Comparison of ENCODE assay signal across 1 mouse cellular context in the genomic region with DNA sequence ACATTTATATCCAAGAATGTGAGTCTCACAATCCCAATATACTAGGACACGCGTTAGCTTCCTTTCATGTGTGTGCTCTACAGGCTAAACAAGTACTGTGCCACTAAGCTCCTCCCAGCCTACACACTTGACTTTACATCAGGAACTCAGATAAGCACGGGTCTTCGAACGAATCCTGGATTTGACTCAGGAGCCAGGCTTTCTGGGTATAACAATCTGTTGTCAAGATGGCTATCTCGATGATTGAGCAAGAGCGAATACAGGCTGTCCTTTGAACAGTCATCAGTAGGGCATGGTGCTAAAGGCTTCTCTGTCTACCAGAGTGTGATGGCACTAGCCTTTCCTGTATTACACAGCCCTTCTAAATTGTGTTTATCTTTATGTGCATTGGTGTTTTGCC.
A peak's percentile ranks its signal among the peaks of the same experiment; 100 is the strongest.
TF ChIP-seq lines count a peak whose summit lies in the region.

No protein-coding gene starts in this region.

TF ChIP-seq in MEL, 35 proteins besides CTCF, POLR2A, EP300 and RAD21:
- TF ChIP-seq GATA1 (IDR thresholded peaks at IDR 0.05; ENCODE audit: low read depth, low read length) (peak; percentile 48; the same call in 1 of the 2 replicates), SIN3A (IDR thresholded peaks at IDR 0.05; ENCODE audit: low read length) (0 out of 2 replicates have a peak, but pooled peaks have one; percentile 42), ZNF384 (IDR thresholded peaks at IDR 0.05; ENCODE audit: low read depth, low read length) (no peak), RCOR1 (IDR thresholded peaks at IDR 0.05; ENCODE audit: low read depth, low read length) (peak; percentile 51; the same call in 1 of the 2 replicates), NELFE (IDR thresholded peaks at IDR 0.05; ENCODE audit: low read depth, low read length) (no peak)
